Mouse (Mus musculus): Measurements from ENCODE around the gene Irf2bpl. TPM values are rescaled to one million over a fixed set of nuclear protein-coding genes. Genes with fewer than 3 reads are reported as not detected.
A peak's percentile ranks its signal among the peaks of the same experiment; 100 is the strongest.

Irf2bpl gene
- total and polyA plus RNA-seq, 3 experiments = 6.9 to 8.0 TPM; not detected in 1

- TF ChIP-seq ZMIZ1 (IDR thresholded peaks at IDR 0.05; ENCODE audit: low read depth, low read length) (0 out of 2 replicates have a peak, but pooled peaks have one; percentile 45), MEF2A (IDR thresholded peaks at IDR 0.05; ENCODE audit: extremely low read depth, insufficient replicate concordance, low read depth, low read length, poor library complexity, severe bottlenecking) (no peak)
Observed at GRCm38 (mm10) chr12:86894841-86895428, 10.3 kb upstream of the Irf2bpl start (continued).

- Histone ChIP-seq H3K9me3 (replicated peaks; ENCODE audit: insufficient read depth, low read length) (no peaks in the 10 kb centered on the region), H3K27ac (ENCODE audit: control insufficient read depth, low read depth, low read length) (peak overlapping the region; percentile 100), H3K79me2 (ENCODE audit: control insufficient read depth, insufficient read depth, low read length, poor library complexity) (peaks cover 5% of the 10 kb centered on the region), H3K4me3 (ENCODE audit: control insufficient read depth in 1 of 2, insufficient read depth in 1 of 2, low read depth in 2 of 2, low read length in 2 of 2) (peak overlapping the region; percentile 63 to 71), H3K36me3 (ENCODE audit: control insufficient read depth in 1 of 2, insufficient read depth in 2 of 2, low read length in 2 of 2) (peaks cover 0 to 35% of the 10 kb centered on the region in 2 experiments; a peak in 2 of 4 replicates), H3K9ac (ENCODE audit: control insufficient read depth, low read depth, low read length, poor library complexity, severe bottlenecking) (peak overlapping the region; percentile 95), H3K4me1 (ENCODE audit: control insufficient read depth in 1 of 2, insufficient read depth in 2 of 2, low read length in 2 of 2) (peaks cover 7 to 39% of the 10 kb centered on the region in 2 experiments), H3K27me3 (ENCODE audit: control insufficient read depth in 1 of 2, insufficient read depth in 2 of 2, low read length in 2 of 2) (no peaks in the 10 kb centered on the region)
- peak; percentile 100 for DNase-seq (ENCODE audit: low read depth, low spot score)
- TF ChIP-seq CHD2 (IDR thresholded peaks at IDR 0.05; ENCODE audit: low read length) (no peak), HCFC1 (IDR thresholded peaks at IDR 0.05; ENCODE audit: low read depth, low read length) (peak; percentile 75), CTCF (IDR thresholded peaks at IDR 0.05 in 2 of 3, conservative IDR thresholded peaks at IDR 0.05 in 1 of 3; ENCODE audit: control insufficient read depth in 1 of 3, insufficient read depth in 1 of 3, low read depth in 2 of 3, low read length in 3 of 3, poor library complexity in 1 of 3, severe bottlenecking in 1 of 3) (no peak), USF2 (IDR thresholded peaks at IDR 0.05; ENCODE audit: borderline replicate concordance in 1 of 2, insufficient read depth in 1 of 2, low read depth in 1 of 2, low read length in 2 of 2) (no peak), TBP (IDR thresholded peaks at IDR 0.05; ENCODE audit: low read depth, low read length) (peak; percentile 70; the same call in 1 of the 2 replicates), ZC3H11A (IDR thresholded peaks at IDR 0.05; ENCODE audit: low read depth, low read length) (no peak), POLR2A (IDR thresholded peaks at IDR 0.05; ENCODE audit: control insufficient read depth in 1 of 2, insufficient read depth in 1 of 2, low read depth in 1 of 2, low read length in 2 of 2, poor library complexity in 1 of 2) (peak; percentile 48 to 63; a peak in 3 of 4 replicates), RCOR1 (IDR thresholded peaks at IDR 0.05; ENCODE audit: low read depth, low read length) (peak; percentile 97), E2F4 (IDR thresholded peaks at IDR 0.05; ENCODE audit: borderline replicate concordance, low read depth, low read length) (no peak), SIN3A (IDR thresholded peaks at IDR 0.05; ENCODE audit: low read length) (peak; percentile 97), MYB (IDR thresholded peaks at IDR 0.05; ENCODE audit: low read depth, low read length) (peak; percentile 84), NRF1 (IDR thresholded peaks at IDR 0.05; ENCODE audit: insufficient read depth, low read depth, low read length, poor library complexity, severe bottlenecking) (peak; percentile 56; the same call in 1 of the 2 replicates), RAD21 (IDR thresholded peaks at IDR 0.05; ENCODE audit: low read depth, low read length) (no peak), POLR2AphosphoS5 (IDR thresholded peaks at IDR 0.05; ENCODE audit: borderline replicate concordance, low read depth, low read length) (no peak), ELF1 (IDR thresholded peaks at IDR 0.05; ENCODE audit: low read depth, low read length) (peak; percentile 53), SMC3 (IDR thresholded peaks at IDR 0.05; ENCODE audit: low read depth, low read length) (no peak), UBTF (IDR thresholded peaks at IDR 0.05; ENCODE audit: borderline replicate concordance, insufficient read depth, low read depth, low read length) (no peak), USF1 (IDR thresholded peaks at IDR 0.05; ENCODE audit: low read depth, low read length) (no peak; the same call in 1 of the 2 replicates), MAZ (IDR thresholded peaks at IDR 0.05; ENCODE audit: low read depth, low read length) (peak; percentile 84), ETS1 (IDR thresholded peaks at IDR 0.05; ENCODE audit: low read depth, low read length) (peak; percentile 98), CHD1 (IDR thresholded peaks at IDR 0.05; ENCODE audit: low read depth, low read length) (0 out of 2 replicates have a peak, but pooled peaks have one; percentile 28), MAX (IDR thresholded peaks at IDR 0.05; ENCODE audit: low read length) (0 out of 2 replicates have a peak, but pooled peaks have one; percentile 24), KAT2A (conservative IDR thresholded peaks at IDR 0.05; ENCODE audit: low read depth, low read length) (no peak), MYC (IDR thresholded peaks at IDR 0.05; ENCODE audit: low read depth, low read length) (peak; percentile 83; the same call in 1 of the 2 replicates), MXI1 (IDR thresholded peaks at IDR 0.05; ENCODE audit: low read depth, low read length) (peak; percentile 82), MEF2A (IDR thresholded peaks at IDR 0.05; ENCODE audit: extremely low read depth, insufficient replicate concordance, low read depth, low read length, poor library complexity, severe bottlenecking) (peak; percentile 5; the same call in 1 of the 2 replicates), JUND (IDR thresholded peaks at IDR 0.05; ENCODE audit: low read depth, low read length) (no peak), TCF12 (IDR thresholded peaks at IDR 0.05; ENCODE audit: low read depth, low read length) (peak; percentile 82), EP300 (IDR thresholded peaks at IDR 0.05; ENCODE audit: low read depth in 1 of 2, low read length in 2 of 2) (peak; percentile 86 to 92), GABPA (IDR thresholded peaks at IDR 0.05; ENCODE audit: low read depth, low read length) (no peak), TAL1 (IDR thresholded peaks at IDR 0.05; ENCODE audit: low read length) (peak; percentile 83)
Observed at GRCm38 (mm10) chr12:86894184-86894839, 9.7 kb upstream of the Irf2bpl start.

Data from MEL (cell line).